Mouse (Mus musculus): ENCODE data around the gene Bcas3. TPM values are rescaled to one million over a fixed set of nuclear protein-coding genes. Genes with fewer than 3 reads are reported as not detected.
"Not testable (repeated sequence)": the region's sequence is repeated elsewhere in the genome, so short reads cannot be mapped to it uniquely, and the experiment has no call there.

Bcas3 gene
- polyA plus RNA-seq, 1 experiment from 2014 or later = 31.2 TPM

DNA sequence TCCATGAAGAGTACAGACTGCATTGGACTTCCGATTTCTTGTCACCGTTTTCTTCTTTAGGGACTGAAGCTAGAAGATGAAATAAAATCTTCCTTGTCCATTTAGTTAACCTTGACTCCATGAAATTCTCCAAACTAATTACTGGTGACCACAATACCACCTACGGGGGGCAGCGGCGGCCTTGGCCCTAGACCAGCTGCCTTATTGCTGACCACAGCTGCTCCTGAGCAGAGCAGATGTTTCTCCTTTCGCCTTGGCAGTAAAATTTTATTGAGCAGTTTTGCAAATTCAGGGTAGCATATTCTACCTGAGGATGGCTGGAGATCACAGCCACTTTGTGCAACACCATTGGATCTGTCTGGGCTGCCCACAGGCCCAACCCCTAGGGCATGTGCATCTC lies 356.2 kb downstream of the Bcas3 start:
- ATAC-seq (replicated peaks; ENCODE audit: insufficient number of reproducible peaks, low FRiP score, low TSS enrichment, low read depth) (no peak), DNase-seq (ENCODE audit: low spot score) (no peak)
- Histone ChIP-seq H3K9me3 (replicated peaks; ENCODE audit: control insufficient read depth, low read length) (no peaks in the 10 kb centered on the region), H3K27me3 (ENCODE audit: control insufficient read depth, insufficient read depth, low read length) (no peaks in the 10 kb centered on the region), H3K4me3 (ENCODE audit: low read depth, low read length) (no peak overlapping the region), H3K4me1 (ENCODE audit: control insufficient read depth, insufficient read depth, low read length) (peaks cover 3% of the 10 kb centered on the region; the same call in 1 of the 2 replicates), H3K9ac (replicated peaks; ENCODE audit: low read length) (no peak overlapping the region), H3K4me2 (ENCODE audit: low read depth, low read length) (no peak overlapping the region), H3K27ac (replicated peaks; ENCODE audit: low read depth, low read length) (no peak overlapping the region), H3K36me3 (replicated peaks; ENCODE audit: control insufficient read depth, insufficient read depth, low read depth, low read length) (no peaks in the 10 kb centered on the region)
- WGBS = 73% methylated on average over 6 of the region's 6 CpGs

DNA sequence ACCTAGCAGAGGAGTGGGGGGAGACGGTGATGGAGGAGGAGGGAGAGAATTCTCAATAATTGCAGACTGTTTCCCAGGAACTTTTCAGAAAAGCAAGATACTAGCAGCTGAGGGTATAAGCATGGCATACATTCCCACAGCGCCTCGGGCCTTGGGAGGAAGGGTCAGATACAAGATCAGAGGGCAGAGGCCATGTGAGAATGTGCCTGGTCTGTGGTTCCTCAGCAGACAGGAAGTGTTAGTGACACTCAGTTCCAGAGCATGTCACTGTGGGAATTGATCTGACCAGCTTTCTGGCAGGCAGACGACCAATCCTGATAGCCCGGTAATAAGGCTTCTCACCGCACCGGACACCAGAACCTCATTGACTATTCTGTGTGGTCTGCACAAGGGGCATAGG lies 357.2 kb downstream of the Bcas3 start:
- Histone ChIP-seq H3K27me3 (ENCODE audit: control insufficient read depth, insufficient read depth, low read length) (no peaks in the 10 kb centered on the region), H3K4me2 (ENCODE audit: low read depth, low read length) (no peak overlapping the region), H3K9ac (replicated peaks; ENCODE audit: low read length) (no peak overlapping the region), H3K4me1 (ENCODE audit: control insufficient read depth, insufficient read depth, low read length) (peaks cover 3% of the 10 kb centered on the region; the same call in 1 of the 2 replicates), H3K27ac (replicated peaks; ENCODE audit: low read depth, low read length) (no peak overlapping the region), H3K4me3 (ENCODE audit: low read depth, low read length) (no peak overlapping the region), H3K9me3 (replicated peaks; ENCODE audit: control insufficient read depth, low read length) (no peaks in the 10 kb centered on the region), H3K36me3 (replicated peaks; ENCODE audit: control insufficient read depth, insufficient read depth, low read depth, low read length) (no peaks in the 10 kb centered on the region)
- ATAC-seq (replicated peaks; ENCODE audit: insufficient number of reproducible peaks, low FRiP score, low TSS enrichment, low read depth) (no peak), DNase-seq (ENCODE audit: low spot score) (no peak)
- WGBS = 40% methylated on average over 7 of the region's 7 CpGs

DNA sequence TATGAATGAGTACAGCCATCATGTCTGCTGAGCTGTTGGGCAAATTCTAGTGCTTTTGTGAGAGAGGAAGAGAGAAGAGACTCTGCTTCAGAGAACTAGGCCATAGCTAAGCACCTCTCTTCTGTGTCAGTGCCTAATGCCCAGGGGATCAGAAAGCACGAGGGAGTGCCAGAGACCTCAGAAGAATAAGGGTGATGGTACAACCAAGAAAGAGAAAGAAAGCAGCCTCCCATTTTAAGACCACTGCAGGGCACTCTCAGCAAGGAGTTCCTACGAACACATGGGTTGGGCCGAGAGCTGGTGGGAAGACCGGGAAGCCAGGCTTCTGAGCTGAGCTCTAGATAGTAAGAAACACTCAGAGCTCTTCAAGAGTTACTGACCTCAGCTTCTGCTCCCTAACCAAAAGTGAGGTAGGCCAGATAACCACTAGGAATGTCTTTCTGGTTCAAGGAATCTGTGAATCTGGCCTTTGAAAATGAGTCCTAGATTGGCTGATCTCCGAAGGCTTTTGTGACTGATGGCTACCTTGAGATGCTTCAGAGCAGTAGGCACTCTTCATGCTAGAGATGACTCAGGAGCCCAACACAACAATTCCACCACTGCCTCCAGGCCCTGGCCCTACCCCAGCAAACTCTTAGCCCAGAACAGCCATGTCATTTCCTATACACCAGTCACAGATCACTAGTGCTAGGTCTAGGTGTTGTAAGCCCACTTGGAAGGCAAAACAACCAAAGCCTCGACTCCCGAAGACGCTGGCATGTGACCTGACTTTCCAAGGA lies 359.2 kb downstream of the Bcas3 start:
- Histone ChIP-seq H3K27ac (replicated peaks; ENCODE audit: low read depth, low read length) (no peak overlapping the region), H3K9me3 (replicated peaks; ENCODE audit: control insufficient read depth, low read length) (no peaks in the 10 kb centered on the region), H3K36me3 (replicated peaks; ENCODE audit: control insufficient read depth, insufficient read depth, low read depth, low read length) (no peaks in the 10 kb centered on the region), H3K4me3 (ENCODE audit: low read depth, low read length) (no peak overlapping the region), H3K9ac (replicated peaks; ENCODE audit: low read length) (no peak overlapping the region), H3K4me1 (ENCODE audit: control insufficient read depth, insufficient read depth, low read length) (peaks cover 3% of the 10 kb centered on the region; the same call in 1 of the 2 replicates), H3K4me2 (ENCODE audit: low read depth, low read length) (no peak overlapping the region), H3K27me3 (ENCODE audit: control insufficient read depth, insufficient read depth, low read length) (no peaks in the 10 kb centered on the region)
- ATAC-seq (replicated peaks; ENCODE audit: insufficient number of reproducible peaks, low FRiP score, low TSS enrichment, low read depth) (no peak), DNase-seq (ENCODE audit: low spot score) (no peak)
- WGBS = 85% methylated on average over 8 of the region's 8 CpGs

DNA sequence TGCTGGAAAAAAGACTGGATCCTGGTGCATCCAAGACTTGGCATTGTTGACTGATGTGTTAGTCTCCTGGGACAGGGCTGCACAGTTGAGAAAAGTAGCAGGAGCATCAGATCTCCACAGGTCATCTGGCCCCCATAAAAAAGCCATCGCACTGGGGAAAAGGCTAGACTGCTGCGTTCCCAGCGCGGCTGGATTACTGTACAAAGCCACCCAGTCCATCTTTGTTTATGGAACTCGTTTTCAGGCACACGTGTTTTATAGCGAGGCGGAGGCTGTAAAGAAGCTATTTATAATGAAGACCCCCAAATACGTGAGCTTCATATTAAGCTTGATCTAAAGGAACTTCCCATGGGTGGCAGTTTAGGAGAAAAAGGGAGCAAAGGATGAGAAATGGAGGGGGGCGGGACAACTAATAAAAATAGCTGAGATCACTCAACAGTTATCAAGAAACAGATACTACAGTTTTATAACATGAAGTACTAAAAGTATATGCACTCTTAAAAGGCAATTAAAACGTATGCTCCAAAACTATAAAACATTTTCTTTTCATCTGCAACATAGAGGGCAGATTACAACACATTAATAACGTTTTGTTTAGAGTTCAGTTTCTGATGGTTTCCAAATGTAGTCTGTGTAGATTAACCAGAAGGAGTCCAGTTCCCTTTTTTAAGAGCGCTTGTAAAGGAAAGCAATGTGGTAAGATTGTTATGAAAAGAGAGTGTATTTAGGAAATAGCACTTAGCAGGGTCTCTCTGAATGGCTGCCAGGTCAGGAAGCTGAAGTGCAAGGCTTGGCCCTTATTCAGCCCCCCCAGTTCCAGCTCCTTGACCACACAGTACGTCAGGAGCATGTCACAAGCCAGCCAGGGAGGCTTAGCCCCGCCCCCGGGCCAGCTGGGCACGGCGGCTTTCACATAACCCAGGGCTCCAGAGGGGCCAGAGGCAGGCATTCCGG lies 360.2 kb downstream of the Bcas3 start:
- 51% methylated on average over 19 of the region's 19 CpGs for WGBS
- DNase-seq (ENCODE audit: low spot score) = no peak
- Histone ChIP-seq H3K4me1 (ENCODE audit: control insufficient read depth, insufficient read depth, low read length) (peaks cover 3% of the 10 kb centered on the region; the same call in 1 of the 2 replicates), H3K9me3 (replicated peaks; ENCODE audit: control insufficient read depth, low read length) (no peaks in the 10 kb centered on the region), H3K36me3 (replicated peaks; ENCODE audit: control insufficient read depth, insufficient read depth, low read depth, low read length) (no peaks in the 10 kb centered on the region), H3K4me3 (ENCODE audit: low read depth, low read length) (no peak overlapping the region), H3K4me2 (ENCODE audit: low read depth, low read length) (no peak overlapping the region), H3K9ac (replicated peaks; ENCODE audit: low read length) (no peak overlapping the region), H3K27ac (replicated peaks; ENCODE audit: low read depth, low read length) (no peak overlapping the region), H3K27me3 (ENCODE audit: control insufficient read depth, insufficient read depth, low read length) (no peaks in the 10 kb centered on the region)
- no peak; the same call in 1 of the 2 replicates for ATAC-seq (replicated peaks; ENCODE audit: insufficient number of reproducible peaks, low FRiP score, low TSS enrichment, low read depth)

DNA sequence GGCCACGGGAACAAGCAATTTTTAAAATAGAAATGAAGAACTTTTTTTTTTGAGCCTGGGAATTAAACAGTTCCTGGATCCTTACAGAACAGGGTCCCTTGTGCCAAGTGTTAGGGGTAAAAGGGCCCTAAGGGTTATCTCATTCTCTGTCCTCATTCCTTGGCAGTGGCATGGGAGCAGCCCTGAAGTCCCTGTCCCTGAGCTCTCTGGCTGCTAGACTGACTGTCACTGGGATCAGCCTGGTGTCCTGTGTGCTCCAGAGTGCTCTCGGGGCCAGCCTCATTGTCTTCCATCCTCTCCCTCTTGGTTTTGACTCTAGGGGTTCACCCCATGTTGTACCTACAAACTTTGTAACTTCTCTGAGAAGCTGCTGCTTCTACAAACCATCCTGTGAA lies 360.8 kb downstream of the Bcas3 start:
- H3K27ac ChIP-seq (replicated peaks; ENCODE audit: low read depth, low read length) = no peak overlapping the region
- WGBS = 14% methylated on average over 2 of the region's 2 CpGs
- no peak overlapping the region for H3K4me2 ChIP-seq (ENCODE audit: low read depth, low read length)
- no peak for ATAC-seq (replicated peaks; ENCODE audit: insufficient number of reproducible peaks, low FRiP score, low TSS enrichment, low read depth)
- H3K27me3 ChIP-seq (ENCODE audit: control insufficient read depth, insufficient read depth, low read length) = no peaks in the 10 kb centered on the region
- H3K4me1 ChIP-seq (ENCODE audit: control insufficient read depth, insufficient read depth, low read length) = peaks cover 3% of the 10 kb centered on the region; the same call in 1 of the 2 replicates
- no peaks in the 10 kb centered on the region for H3K36me3 ChIP-seq (replicated peaks; ENCODE audit: control insufficient read depth, insufficient read depth, low read depth, low read length)
- H3K9me3 ChIP-seq (replicated peaks; ENCODE audit: control insufficient read depth, low read length) = no peaks in the 10 kb centered on the region
- DNase-seq (ENCODE audit: low spot score) = no peak
- H3K4me3 ChIP-seq (ENCODE audit: low read depth, low read length) = no peak overlapping the region
- 0 out of 2 replicates have a peak overlapping the region, but pooled peaks have one; percentile 2 for H3K9ac ChIP-seq (replicated peaks; ENCODE audit: low read length)

DNA sequence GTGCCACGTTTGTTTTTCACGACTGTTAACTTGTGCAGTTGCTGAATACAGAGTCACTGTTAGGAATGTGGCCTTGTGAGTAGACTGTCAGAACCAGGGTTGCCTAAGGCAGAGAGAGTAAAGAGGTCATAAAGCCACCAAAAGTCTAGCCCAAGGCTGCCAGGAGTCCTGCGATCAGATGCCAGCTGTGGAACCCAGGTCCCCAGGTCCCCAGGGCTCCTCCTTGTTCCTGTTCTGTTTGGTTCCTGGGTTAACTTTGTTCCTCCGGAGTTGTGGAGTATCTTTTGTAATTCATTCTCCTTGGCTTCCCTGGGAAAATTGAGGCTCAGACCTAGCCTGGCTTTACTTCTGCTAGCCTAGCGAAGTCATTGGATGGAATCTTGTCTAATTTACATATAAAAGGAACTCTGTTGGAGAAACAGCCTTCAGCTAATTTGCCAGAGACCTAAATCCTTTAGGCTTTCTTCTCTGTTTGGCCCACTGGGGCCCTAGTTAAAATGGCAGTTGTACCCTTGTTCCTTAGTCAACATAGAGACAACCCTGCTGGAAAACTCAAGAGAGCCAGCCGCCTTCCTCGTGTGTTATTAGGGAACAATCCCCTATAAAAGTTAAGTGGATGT lies 361.5 kb downstream of the Bcas3 start:
- Histone ChIP-seq H3K27ac (replicated peaks; ENCODE audit: low read depth, low read length) (no peak overlapping the region), H3K4me3 (ENCODE audit: low read depth, low read length) (no peak overlapping the region), H3K36me3 (replicated peaks; ENCODE audit: control insufficient read depth, insufficient read depth, low read depth, low read length) (no peaks in the 10 kb centered on the region), H3K9me3 (replicated peaks; ENCODE audit: control insufficient read depth, low read length) (no peaks in the 10 kb centered on the region), H3K4me2 (ENCODE audit: low read depth, low read length) (no peak overlapping the region), H3K27me3 (ENCODE audit: control insufficient read depth, insufficient read depth, low read length) (no peaks in the 10 kb centered on the region), H3K4me1 (ENCODE audit: control insufficient read depth, insufficient read depth, low read length) (peaks cover 3% of the 10 kb centered on the region; the same call in 1 of the 2 replicates), H3K9ac (replicated peaks; ENCODE audit: low read length) (no peak overlapping the region)
- ATAC-seq (replicated peaks; ENCODE audit: insufficient number of reproducible peaks, low FRiP score, low TSS enrichment, low read depth) = no peak
- WGBS = 10% methylated on average over 7 of the region's 7 CpGs
- no peak for DNase-seq (ENCODE audit: low spot score)

DNA sequence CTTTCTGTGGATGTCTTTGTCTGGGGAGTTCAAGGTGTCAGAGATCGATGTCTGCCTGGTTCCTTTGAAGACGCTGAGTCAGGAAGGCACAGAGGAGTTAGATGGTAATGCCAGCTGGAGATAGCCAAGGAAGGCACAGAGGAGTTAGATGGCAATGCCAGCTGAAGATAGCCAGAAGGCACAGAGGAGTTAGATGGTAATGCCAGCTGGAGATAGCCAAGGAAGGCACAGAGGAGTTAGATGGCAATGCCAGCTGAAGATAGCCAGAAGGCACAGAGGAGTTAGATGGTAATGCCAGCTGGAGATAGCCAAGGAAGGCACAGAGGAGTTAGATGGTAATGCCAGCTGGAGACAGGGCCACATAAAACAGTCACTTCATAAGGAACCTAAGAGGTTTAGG lies 363.8 kb downstream of the Bcas3 start:
- H3K4me2 ChIP-seq (ENCODE audit: low read depth, low read length); H3K27ac ChIP-seq (replicated peaks; ENCODE audit: low read depth, low read length); DNase-seq (ENCODE audit: low spot score); H3K36me3 ChIP-seq (replicated peaks; ENCODE audit: control insufficient read depth, insufficient read depth, low read depth, low read length); ATAC-seq (replicated peaks; ENCODE audit: insufficient number of reproducible peaks, low FRiP score, low TSS enrichment, low read depth); H3K4me3 ChIP-seq (ENCODE audit: low read depth, low read length); H3K4me1 ChIP-seq (ENCODE audit: control insufficient read depth, insufficient read depth, low read length); H3K9ac ChIP-seq (replicated peaks; ENCODE audit: low read length); H3K27me3 ChIP-seq (ENCODE audit: control insufficient read depth, insufficient read depth, low read length); H3K9me3 ChIP-seq (replicated peaks; ENCODE audit: control insufficient read depth, low read length): not testable (repeated sequence)
- 81% methylated on average over 2 of the region's 2 CpGs for WGBS
